Mouse (Mus musculus): Measurements from ENCODE around the gene Runx2. TPM values are rescaled to one million over a fixed set of nuclear protein-coding genes. Genes with fewer than 3 reads are reported as not detected.

Runx2 gene
- polyA plus RNA-seq (2015; fragmentation: Nextera tagmentation; extraction: Ambion mirVana): 3.8 and 4.0 TPM in 2 replicates

DNA sequence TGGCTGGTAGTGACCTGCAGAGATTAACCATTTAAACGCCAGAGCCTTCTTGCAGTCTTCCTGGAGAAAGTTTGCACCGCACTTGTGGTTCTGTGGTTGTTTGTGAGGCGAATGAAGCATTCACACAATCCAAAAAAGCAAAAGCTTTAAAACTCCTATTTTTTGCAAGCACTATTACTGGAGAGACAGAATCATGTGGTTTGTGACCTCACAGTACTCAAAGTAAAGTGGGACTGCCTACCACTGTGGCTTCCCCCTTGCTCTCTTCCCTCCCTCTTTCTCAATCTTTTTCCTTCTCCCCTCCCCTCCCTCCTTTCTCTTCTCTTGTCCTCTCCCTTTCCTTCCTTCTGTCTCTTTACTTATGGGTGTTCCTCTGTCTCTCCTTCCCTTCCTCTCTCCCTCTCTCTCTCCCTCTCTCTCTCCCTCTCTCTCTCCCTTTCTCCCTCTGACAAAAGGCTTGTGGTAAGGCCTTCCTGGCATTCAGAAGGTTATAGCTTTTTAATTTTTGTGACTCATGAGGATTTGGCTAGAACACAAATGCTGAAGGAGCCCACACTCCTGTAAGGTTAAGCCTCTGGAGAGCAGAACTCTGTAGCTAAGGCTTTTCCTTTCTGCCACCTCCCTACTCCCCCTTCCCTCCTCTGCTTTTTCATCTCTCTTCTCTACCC lies at the start of gene Runx2:
TSS of gene Runx2 (minus strand) at position 290 of the 668 bp plus-strand sequence.
- DNase-seq (ENCODE audit: low spot score) (peak; percentile 22), ATAC-seq (replicated peaks; ENCODE audit: low FRiP score, low read depth) (no peak)
- no peaks in the 10 kb centered on the region for H3K9me3 ChIP-seq (replicated peaks; ENCODE audit: low read length)
- 52% methylated on average over 3 of the region's 3 CpGs for WGBS
- H3K4me3 ChIP-seq (replicated peaks; ENCODE audit: low read depth, low read length): no peak within 1 kb of the TSS
- H3K27ac ChIP-seq: no peak within 1 kb of the TSS
- H3K4me2 ChIP-seq (ENCODE audit: low read length): 0 out of 2 replicates have a peak within 1 kb of the TSS, but pooled peaks have one; percentile 13
- no peaks in the 10 kb centered on the region for H3K36me3 ChIP-seq (ENCODE audit: insufficient read depth, low read length)
- no peak within 1 kb of the TSS for H3K9ac ChIP-seq (ENCODE audit: low read depth, low read length)
- no peaks in the 10 kb centered on the region for H3K27me3 ChIP-seq (ENCODE audit: insufficient read depth, low read length)
- TF ChIP-seq CTCF (IDR thresholded peaks at IDR 0.05; ENCODE audit: low read depth): no peak
- H3K4me1 ChIP-seq (replicated peaks; ENCODE audit: insufficient read depth, low read length): 0 out of 2 replicates have a peak, but pooled peaks cover 2% of the 10 kb centered on the region

DNA sequence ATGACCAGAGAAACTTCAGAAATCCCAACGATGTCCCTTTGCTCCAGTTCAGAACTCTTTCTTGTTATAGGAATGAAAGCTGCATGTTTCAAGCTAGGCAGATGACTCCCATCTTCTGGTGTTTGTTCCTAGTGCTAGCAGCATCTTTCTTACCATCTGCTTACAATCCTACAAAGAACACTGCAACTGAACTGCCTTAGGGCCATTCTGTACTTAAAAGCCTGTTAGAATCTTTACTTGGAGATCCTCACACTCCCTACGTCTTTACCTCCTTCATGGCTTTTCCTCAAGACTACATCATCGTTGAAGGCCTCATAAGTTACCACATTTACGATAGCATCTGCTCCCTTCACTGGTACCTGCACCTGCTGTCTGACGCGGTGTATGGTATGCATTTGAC lies 48.6 kb upstream of the Runx2 start:
- Histone ChIP-seq H3K4me2 (ENCODE audit: low read length) (no peak overlapping the region), H3K27ac (no peak overlapping the region), H3K36me3 (ENCODE audit: insufficient read depth, low read length) (no peaks in the 10 kb centered on the region), H3K4me3 (replicated peaks; ENCODE audit: low read depth, low read length) (no peak overlapping the region), H3K27me3 (ENCODE audit: insufficient read depth, low read length) (no peaks in the 10 kb centered on the region), H3K9ac (ENCODE audit: low read depth, low read length) (no peak overlapping the region), H3K4me1 (replicated peaks; ENCODE audit: insufficient read depth, low read length) (no peaks in the 10 kb centered on the region), H3K9me3 (replicated peaks; ENCODE audit: low read length) (no peaks in the 10 kb centered on the region)
- TF ChIP-seq CTCF (IDR thresholded peaks at IDR 0.05; ENCODE audit: low read depth): no peak
- ATAC-seq (replicated peaks; ENCODE audit: low FRiP score, low read depth) (no peak), DNase-seq (ENCODE audit: low spot score) (no peak)
- 94% methylated on average over 6 of the region's 6 CpGs for WGBS

DNA sequence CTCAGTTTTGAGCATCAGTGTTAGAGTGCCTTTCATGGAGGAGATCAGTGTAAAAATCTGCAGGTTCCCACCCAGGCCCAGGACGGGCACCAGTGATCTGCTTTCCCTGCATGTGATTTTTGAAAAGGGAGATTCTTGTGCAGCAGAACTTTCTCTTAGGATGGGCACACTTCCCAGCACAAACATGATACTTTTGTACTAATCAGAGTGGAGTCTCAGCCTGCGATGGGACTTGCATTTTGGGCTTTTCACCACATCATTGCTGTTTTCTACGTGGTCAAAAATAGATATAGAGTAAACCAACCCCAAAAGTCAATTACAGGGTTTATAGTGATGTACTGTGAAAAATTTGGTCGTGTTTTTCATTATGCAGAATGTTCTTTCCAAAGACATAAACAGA lies 27.6 kb upstream of the Runx2 start:
- no peak for ATAC-seq (replicated peaks; ENCODE audit: low FRiP score, low read depth)

DNA sequence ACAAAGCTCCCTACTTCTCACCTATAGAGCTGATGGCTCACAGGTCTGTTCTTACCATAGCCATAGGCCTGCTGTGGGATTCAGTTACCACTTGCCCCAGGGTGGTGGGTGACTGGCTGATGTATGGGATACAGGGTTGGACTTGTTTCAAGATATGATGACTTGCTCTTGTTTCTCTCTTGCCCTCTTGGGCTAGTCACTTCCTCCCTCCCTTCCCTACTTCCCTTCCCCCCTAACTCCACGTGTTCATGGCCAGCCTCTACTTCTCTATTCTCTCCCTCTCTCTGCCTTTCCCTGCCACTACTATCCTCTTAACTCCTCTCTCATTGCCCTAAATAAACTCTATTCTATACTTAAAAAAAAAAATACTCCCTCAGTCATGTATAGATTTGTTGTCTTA lies 16.6 kb upstream of the Runx2 start:
- no peak overlapping the region for H3K4me2 ChIP-seq (ENCODE audit: low read length)
- ATAC-seq (replicated peaks; ENCODE audit: low FRiP score, low read depth): no peak
- H3K27me3 ChIP-seq (ENCODE audit: insufficient read depth, low read length): no peaks in the 10 kb centered on the region
- H3K9me3 ChIP-seq (replicated peaks; ENCODE audit: low read length): no peaks in the 10 kb centered on the region
- WGBS: 80% methylated on average over 1 of the region's 1 CpGs
- no peak for DNase-seq (ENCODE audit: low spot score)
- no peaks in the 10 kb centered on the region for H3K36me3 ChIP-seq (ENCODE audit: insufficient read depth, low read length)
- TF ChIP-seq CTCF (IDR thresholded peaks at IDR 0.05; ENCODE audit: low read depth): no peak
- H3K4me3 ChIP-seq (replicated peaks; ENCODE audit: low read depth, low read length): no peak overlapping the region
- no peak overlapping the region for H3K27ac ChIP-seq
- H3K4me1 ChIP-seq (replicated peaks; ENCODE audit: insufficient read depth, low read length): no peaks in the 10 kb centered on the region
- H3K9ac ChIP-seq (ENCODE audit: low read depth, low read length): no peak overlapping the region

More for the DNA sequence above, 27.6 kb upstream of the Runx2 start:
- Histone ChIP-seq H3K4me1 (replicated peaks; ENCODE audit: insufficient read depth, low read length) (no peaks in the 10 kb centered on the region), H3K4me2 (ENCODE audit: low read length) (no peak overlapping the region), H3K9me3 (replicated peaks; ENCODE audit: low read length) (no peaks in the 10 kb centered on the region), H3K9ac (ENCODE audit: low read depth, low read length) (no peak overlapping the region), H3K27me3 (ENCODE audit: insufficient read depth, low read length) (no peaks in the 10 kb centered on the region), H3K4me3 (replicated peaks; ENCODE audit: low read depth, low read length) (no peak overlapping the region), H3K36me3 (ENCODE audit: insufficient read depth, low read length) (no peaks in the 10 kb centered on the region), H3K27ac (no peak overlapping the region)
- no peak for TF ChIP-seq CTCF (IDR thresholded peaks at IDR 0.05; ENCODE audit: low read depth)
- no peak for DNase-seq (ENCODE audit: low spot score)
- 80% methylated on average over 4 of the region's 4 CpGs for WGBS

DNA sequence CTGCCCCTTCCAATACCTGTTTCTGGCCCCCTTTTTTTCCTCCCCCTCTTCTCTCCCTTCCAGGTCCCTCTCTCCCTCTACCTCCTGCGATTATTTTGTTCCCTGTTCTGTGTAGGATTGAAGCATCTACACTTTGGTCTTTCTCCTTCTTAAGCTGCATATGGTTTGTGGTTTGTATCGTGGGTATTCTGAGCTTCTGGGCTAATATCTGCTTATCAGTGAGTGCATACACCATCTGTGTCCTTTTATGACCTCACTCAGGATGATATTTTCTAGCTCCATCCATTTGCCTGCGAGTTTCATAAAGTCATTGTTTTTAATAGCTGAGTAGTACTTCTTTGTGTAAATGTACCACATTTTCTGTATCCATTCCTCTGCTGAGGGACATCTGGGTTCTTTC lies 15.0 kb upstream of the Runx2 start:
- ATAC-seq (replicated peaks; ENCODE audit: low FRiP score, low read depth): no peak
- no peak for TF ChIP-seq CTCF (IDR thresholded peaks at IDR 0.05; ENCODE audit: low read depth)
- no peak for DNase-seq (ENCODE audit: low spot score)
- Histone ChIP-seq H3K36me3 (ENCODE audit: insufficient read depth, low read length) (no peaks in the 10 kb centered on the region), H3K9me3 (replicated peaks; ENCODE audit: low read length) (no peaks in the 10 kb centered on the region), H3K27ac (no peak overlapping the region), H3K4me3 (replicated peaks; ENCODE audit: low read depth, low read length) (no peak overlapping the region), H3K4me2 (ENCODE audit: low read length) (no peak overlapping the region), H3K9ac (ENCODE audit: low read depth, low read length) (no peak overlapping the region), H3K4me1 (replicated peaks; ENCODE audit: insufficient read depth, low read length) (no peaks in the 10 kb centered on the region), H3K27me3 (ENCODE audit: insufficient read depth, low read length) (no peaks in the 10 kb centered on the region)
- WGBS: 91% methylated on average over 3 of the region's 3 CpGs

DNA sequence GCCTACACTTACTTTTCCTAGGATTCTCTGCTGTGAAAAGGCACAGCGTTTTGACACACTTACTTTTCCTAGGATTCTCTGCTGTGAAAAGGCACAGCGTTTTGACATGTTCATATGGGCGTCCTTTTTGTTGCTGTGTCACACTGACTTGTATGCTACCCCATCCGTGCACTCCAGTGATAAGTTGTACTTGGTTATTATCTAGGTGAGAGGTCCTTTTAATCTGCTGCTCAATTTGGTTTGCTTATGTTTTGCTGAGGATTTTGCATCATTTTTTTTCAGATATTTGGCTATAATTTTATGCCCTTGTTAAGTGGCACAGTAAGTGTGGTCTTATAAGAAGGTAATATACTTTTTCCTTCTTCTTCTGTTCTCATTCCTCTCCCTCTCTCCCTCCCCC lies 13.4 kb upstream of the Runx2 start:
- Histone ChIP-seq H3K27me3 (ENCODE audit: insufficient read depth, low read length) (no peaks in the 10 kb centered on the region), H3K4me2 (ENCODE audit: low read length) (no peak overlapping the region), H3K36me3 (ENCODE audit: insufficient read depth, low read length) (no peaks in the 10 kb centered on the region), H3K4me1 (replicated peaks; ENCODE audit: insufficient read depth, low read length) (no peaks in the 10 kb centered on the region), H3K9ac (ENCODE audit: low read depth, low read length) (no peak overlapping the region), H3K27ac (no peak overlapping the region), H3K9me3 (replicated peaks; ENCODE audit: low read length) (no peaks in the 10 kb centered on the region), H3K4me3 (replicated peaks; ENCODE audit: low read depth, low read length) (no peak overlapping the region)
- WGBS: 87% methylated on average over 4 of the region's 4 CpGs
- no peak for DNase-seq (ENCODE audit: low spot score)
- no peak for TF ChIP-seq CTCF (IDR thresholded peaks at IDR 0.05; ENCODE audit: low read depth)
- ATAC-seq (replicated peaks; ENCODE audit: low FRiP score, low read depth): no peak

DNA sequence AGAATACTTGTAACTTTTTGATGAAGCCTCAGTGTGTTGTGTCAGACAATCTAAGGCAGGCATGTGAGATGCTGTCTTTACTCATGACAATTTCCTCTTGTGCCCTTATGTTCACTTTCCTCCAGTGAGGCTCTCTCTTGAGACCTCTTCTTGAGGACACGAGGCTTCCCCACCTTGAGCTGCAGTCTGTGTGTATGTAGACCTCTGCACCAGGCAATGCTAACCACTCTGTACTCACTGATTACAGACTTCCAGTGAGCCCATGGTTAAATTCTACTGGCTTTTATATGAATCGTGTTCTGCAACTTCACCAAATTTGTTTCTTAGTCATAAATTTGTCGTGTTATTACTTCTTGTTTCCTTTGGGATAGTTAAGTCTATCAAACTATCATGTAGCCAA lies 12.5 kb upstream of the Runx2 start:
- H3K27ac ChIP-seq: no peak overlapping the region
- no peaks in the 10 kb centered on the region for H3K9me3 ChIP-seq (replicated peaks; ENCODE audit: low read length)
- DNase-seq (ENCODE audit: low spot score) (peak; percentile 14), ATAC-seq (replicated peaks; ENCODE audit: low FRiP score, low read depth) (no peak)
- H3K9ac ChIP-seq (ENCODE audit: low read depth, low read length): no peak overlapping the region
- no peaks in the 10 kb centered on the region for H3K4me1 ChIP-seq (replicated peaks; ENCODE audit: insufficient read depth, low read length)
- H3K27me3 ChIP-seq (ENCODE audit: insufficient read depth, low read length): no peaks in the 10 kb centered on the region
- H3K36me3 ChIP-seq (ENCODE audit: insufficient read depth, low read length): no peaks in the 10 kb centered on the region
- no peak overlapping the region for H3K4me2 ChIP-seq (ENCODE audit: low read length)
- no peak overlapping the region for H3K4me3 ChIP-seq (replicated peaks; ENCODE audit: low read depth, low read length)
- TF ChIP-seq CTCF (IDR thresholded peaks at IDR 0.05; ENCODE audit: low read depth): no peak
- 62% methylated on average over 3 of the region's 3 CpGs for WGBS

Measured in kidney, postnatal 0 days (tissue).